Mouse (Mus musculus) testis, adult 2 months (tissue): Measurements from ENCODE around the gene 1700031F05Rik. TPM values are rescaled to one million over a fixed set of nuclear protein-coding genes. Genes with fewer than 3 reads are reported as not detected.
"Not testable (repeated sequence)": the region's sequence is repeated elsewhere in the genome, so short reads cannot be mapped to it uniquely, and the experiment has no call there.

ENCODE experiments used
- H3K27ac ChIP-seq: fragments of 200-500 bp; 2 replicates; pipeline ENCODE4 v1.5.1; 2012; ENCODE audit warnings: low read depth, low read length; ENCODE audit not compliant: control insufficient read depth, insufficient read depth
- H3K27me3 ChIP-seq: fragments of 200-500 bp; 2 replicates; pipeline ENCODE4 v1.6.1; 2012; ENCODE audit warnings: mild to moderate bottlenecking, low read length, moderate library complexity; ENCODE audit not compliant: control insufficient read depth, insufficient read depth
- H3K36me3 ChIP-seq: fragments of 200-500 bp; 2 replicates; pipeline ENCODE4 v1.6.1; 2012; ENCODE audit warnings: mild to moderate bottlenecking, low read length; ENCODE audit not compliant: control insufficient read depth, insufficient read depth
- H3K4me1 ChIP-seq: fragments of 200-500 bp; 2 replicates; pipeline ENCODE4 v1.6.1; 2012; ENCODE audit warnings: low read length; ENCODE audit not compliant: control insufficient read depth, insufficient read depth
- H3K4me3 ChIP-seq: fragments of 200-500 bp; 2 replicates; pipeline ENCODE4 v1.5.1; 2012; ENCODE audit warnings: low read depth, mild to moderate bottlenecking, low read length, moderate library complexity, mixed read lengths; ENCODE audit not compliant: control insufficient read depth
- CTCF ChIP-seq: fragments of 200-500 bp; IDR thresholded peaks from 2 replicates; pipeline ENCODE4 v1.5.1; 2012; ENCODE audit warnings: low read depth, mild to moderate bottlenecking, inconsistent platforms, low read length, moderate library complexity; ENCODE audit not compliant: control insufficient read depth, insufficient read depth, insufficient replicate concordance
- POLR2A ChIP-seq: fragments of 200-500 bp; IDR thresholded peaks from 2 replicates; pipeline ENCODE4 v1.6.1; 2012; ENCODE audit warnings: low read depth, mild to moderate bottlenecking, inconsistent platforms, low read length, moderate library complexity; ENCODE audit not compliant: control insufficient read depth
- polyA plus RNA-seq: library from polyadenylated mRNA; depleted of rRNA; stranded (reverse); fragments of >200 nt; gene quantifications from 2 replicates; pipeline ENCODE4 v1.2.3, GENCODE M21; 2012; rRNA removed

Gene 1700031F05Rik
- 4.0 and 6.4 TPM in 2 replicates for polyA plus RNA-seq

DNA sequence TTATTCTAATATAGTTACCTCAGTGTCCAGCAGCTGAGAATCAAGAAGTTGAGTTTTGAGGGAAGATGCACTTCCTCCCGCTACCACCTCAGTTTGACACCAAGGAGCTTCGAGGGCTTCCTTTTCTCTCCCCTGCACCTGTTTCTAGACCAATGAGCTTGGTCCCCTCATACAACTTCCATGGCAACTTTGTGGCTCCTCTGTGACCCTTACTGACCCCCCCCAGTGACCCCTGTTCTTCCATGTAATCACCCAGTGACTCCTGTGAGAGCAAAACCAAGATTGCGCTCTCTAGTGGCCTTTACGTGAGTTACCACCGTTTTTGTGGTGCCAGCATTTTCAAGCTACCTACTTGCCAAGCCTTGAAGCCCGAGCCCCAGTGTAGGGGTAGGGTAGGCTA, at the start of gene 1700031F05Rik:
Gene 1700031F05Rik, minus strand, starts transcription at position 101 of the 400 bp plus-strand sequence.
- H3K4me1 ChIP-seq = no peaks in the 10 kb centered on the region
- H3K36me3 ChIP-seq = no peaks in the 10 kb centered on the region
- no peak within 1 kb of the TSS for H3K27ac ChIP-seq
- no peaks in the 10 kb centered on the region for H3K27me3 ChIP-seq
- H3K4me3 ChIP-seq = no peak within 1 kb of the TSS
- TF ChIP-seq CTCF (no peak), POLR2A (no peak)

DNA sequence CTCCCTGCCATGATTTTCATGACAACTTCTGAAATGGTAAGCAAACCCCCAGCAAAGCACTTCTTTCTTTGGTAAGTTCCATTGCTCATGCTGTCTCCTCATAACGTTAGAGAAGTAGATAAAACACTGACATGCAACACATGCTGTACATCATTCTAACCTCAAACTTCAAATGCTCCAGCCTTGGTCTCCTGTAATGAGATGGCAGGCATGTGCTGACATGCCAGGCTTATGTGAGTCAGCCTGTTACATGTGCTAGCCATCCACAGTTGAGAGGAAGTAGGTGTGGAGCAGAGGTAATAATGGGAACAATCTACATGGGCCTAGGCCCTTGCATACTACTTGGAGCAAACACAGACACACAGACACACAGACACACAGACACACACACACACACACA, 47.1 kb upstream of the 1700031F05Rik start:
- not testable (repeated sequence) for H3K27me3 ChIP-seq

DNA sequence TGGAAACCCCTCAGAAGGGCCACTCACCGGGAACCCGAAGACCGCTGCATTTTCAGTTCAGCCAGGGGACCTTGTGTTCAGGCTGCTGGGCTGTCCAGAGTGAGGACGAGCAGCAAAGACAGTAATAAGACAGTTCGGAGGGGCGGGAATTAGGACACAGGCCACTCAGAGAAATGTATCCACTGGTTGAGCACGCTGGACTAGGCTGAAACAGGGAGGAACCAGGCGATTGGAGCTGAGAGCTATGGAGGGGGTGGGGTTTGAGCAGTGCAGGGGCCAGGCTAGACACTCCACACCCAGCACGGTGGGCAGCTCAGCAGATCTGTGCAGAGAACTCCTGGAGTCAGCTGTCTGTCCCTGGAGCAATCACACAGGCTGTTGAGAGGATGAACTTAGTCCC, 40.8 kb upstream of the 1700031F05Rik start, which contains the start of the genes Dmrtc1a and 1700011M02Rik:
Gene Dmrtc1a, minus strand, starts transcription at position 101 of the 400 bp plus-strand sequence.
Gene 1700011M02Rik, plus strand, starts transcription at position 319 of the 400 bp plus-strand sequence.
- H3K27ac ChIP-seq, H3K36me3 ChIP-seq, H3K4me1 ChIP-seq, H3K27me3 ChIP-seq: not testable (repeated sequence)
- peak within 1 kb of the TSS; percentile 8 for H3K4me3 ChIP-seq

More for the DNA sequence above, 47.1 kb upstream of the 1700031F05Rik start:
- H3K36me3 ChIP-seq, H3K4me1 ChIP-seq, H3K27ac ChIP-seq, H3K4me3 ChIP-seq: not testable (repeated sequence)

DNA sequence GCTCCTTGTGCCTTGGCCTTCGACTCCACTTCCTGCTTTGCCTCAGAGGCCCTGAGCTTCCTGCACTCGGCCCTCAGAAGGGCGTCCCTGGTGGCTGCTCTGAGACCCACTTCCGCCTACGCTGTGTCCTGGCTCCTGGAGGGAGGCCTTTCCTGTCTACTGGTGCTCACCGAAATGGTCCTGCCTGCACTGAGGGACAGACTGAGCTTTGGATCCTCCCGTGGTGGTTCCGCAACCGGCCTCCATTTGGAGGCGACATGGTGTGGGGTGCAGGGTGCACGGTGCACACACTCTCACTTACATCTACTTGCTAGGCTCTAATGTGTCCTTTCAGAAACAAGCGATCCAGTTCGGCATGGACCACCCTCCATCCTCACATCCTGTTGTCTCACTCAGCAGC, 13.3 kb downstream of the 1700031F05Rik start, which contains the start of gene Dmrtc1c2:
Gene Dmrtc1c2, minus strand, starts transcription at position 101 of the 400 bp plus-strand sequence.
- not testable (repeated sequence) for H3K36me3 ChIP-seq, H3K27ac ChIP-seq, H3K4me1 ChIP-seq, H3K4me3 ChIP-seq, H3K27me3 ChIP-seq

DNA sequence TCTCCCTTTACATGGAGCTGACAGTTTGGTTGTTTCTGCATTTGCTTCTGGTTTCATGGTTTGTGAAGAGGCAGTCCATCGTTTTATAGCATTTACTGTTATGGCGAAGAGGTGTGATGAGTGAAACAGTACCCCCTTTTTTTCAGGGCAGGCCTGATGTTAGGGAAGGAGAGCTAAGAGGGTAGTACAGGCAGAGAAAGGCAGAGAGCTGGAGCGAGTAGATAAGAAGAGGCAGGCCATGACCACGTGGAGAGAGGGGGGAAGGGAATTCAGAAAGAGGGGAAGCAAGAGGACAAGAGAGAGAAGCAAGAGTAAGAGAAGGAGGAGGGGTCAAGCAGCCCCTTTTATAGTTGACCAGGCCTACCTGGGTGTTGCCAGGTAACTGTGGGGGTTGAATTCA, 55.5 kb downstream of the 1700031F05Rik start:
- H3K27me3 ChIP-seq = no peaks in the 10 kb centered on the region

More for the DNA sequence above, 55.5 kb downstream of the 1700031F05Rik start:
- TF ChIP-seq POLR2A (no peak), CTCF (no peak)
- H3K4me3 ChIP-seq = no peak overlapping the region
- no peaks in the 10 kb centered on the region for H3K36me3 ChIP-seq
- no peak overlapping the region for H3K27ac ChIP-seq
- H3K4me1 ChIP-seq = no peaks in the 10 kb centered on the region

Other genes starting within 250 kb of the 1700031F05Rik start
- 2.5 and 3.4 TPM in 2 replicates for gene Phka1, start 223.7 kb downstream of the 1700031F05Rik start, polyA plus RNA-seq
- 15.7 and 17.7 TPM in 2 replicates for gene Gm3880, start 181.0 kb downstream of the 1700031F05Rik start, polyA plus RNA-seq
- gene Gm9112, start 160.3 kb downstream of the 1700031F05Rik start, polyA plus RNA-seq = 29.4 and 35.1 TPM in 2 replicates
- gene Dmrtc1b, start 160.1 kb downstream of the 1700031F05Rik start, polyA plus RNA-seq = 8.2 and 12.1 TPM in 2 replicates
- gene Dmrtc1c1, start 65.0 kb downstream of the 1700031F05Rik start, polyA plus RNA-seq = 0.59 and 1.1 TPM in 2 replicates
- gene Dmrtc1c2, start 13.4 kb downstream of the 1700031F05Rik start, polyA plus RNA-seq = 5.1 and 6.0 TPM in 2 replicates
- 29.7 and 37.5 TPM in 2 replicates for gene Dmrtc1a, start 40.7 kb upstream of the 1700031F05Rik start, polyA plus RNA-seq
- 36.1 and 45.2 TPM in 2 replicates for gene 1700011M02Rik, start 40.9 kb upstream of the 1700031F05Rik start, polyA plus RNA-seq
- gene 1700018G05Rik, start 60.4 kb upstream of the 1700031F05Rik start, polyA plus RNA-seq = 82.7 and 106 TPM in 2 replicates